Mouse (Mus musculus): ENCODE data around the gene Olfr101.
A peak's percentile ranks its signal among the peaks of the same experiment; 100 is the strongest.

Gene Olfr101

GRCm38 (mm10) chr17:37304213-37304612 lies at the start of gene Olfr101:
Olfr101 (minus strand) TSS chr17:37304313.
- DNase-seq = no peak

- DNase-seq = no peak
These were observed 35.5 kb upstream of the Olfr101 start, which contains the start of gene Olfr103 for GRCm38 (mm10) chr17:37339598-37339997. Olfr103 (minus strand) TSS chr17:37339698.

DNA sequence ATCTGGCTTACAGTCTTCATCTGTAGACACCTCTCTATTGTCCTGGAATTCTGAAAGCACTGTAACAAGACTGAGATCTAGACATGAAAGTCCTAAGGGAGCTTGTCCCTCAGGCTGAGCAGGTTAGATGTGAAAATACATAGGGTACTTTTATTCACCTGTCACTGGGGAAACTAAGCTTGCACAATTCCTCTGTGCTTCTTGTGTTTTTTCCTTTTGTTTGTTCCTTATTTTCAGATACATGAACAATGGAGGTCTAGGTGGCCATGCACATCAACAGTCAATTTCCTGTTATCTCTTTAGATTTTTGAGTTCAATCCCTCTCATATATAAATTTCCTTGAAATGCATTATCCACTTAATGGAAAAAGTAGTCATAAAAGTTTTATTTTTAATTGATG lies 12.8 kb upstream of the Olfr101 start, which contains the start of gene Olfr102:
Olfr102 (minus strand) TSS at position 101 of the 400 bp plus-strand sequence.
- no peak for DNase-seq

DNA sequence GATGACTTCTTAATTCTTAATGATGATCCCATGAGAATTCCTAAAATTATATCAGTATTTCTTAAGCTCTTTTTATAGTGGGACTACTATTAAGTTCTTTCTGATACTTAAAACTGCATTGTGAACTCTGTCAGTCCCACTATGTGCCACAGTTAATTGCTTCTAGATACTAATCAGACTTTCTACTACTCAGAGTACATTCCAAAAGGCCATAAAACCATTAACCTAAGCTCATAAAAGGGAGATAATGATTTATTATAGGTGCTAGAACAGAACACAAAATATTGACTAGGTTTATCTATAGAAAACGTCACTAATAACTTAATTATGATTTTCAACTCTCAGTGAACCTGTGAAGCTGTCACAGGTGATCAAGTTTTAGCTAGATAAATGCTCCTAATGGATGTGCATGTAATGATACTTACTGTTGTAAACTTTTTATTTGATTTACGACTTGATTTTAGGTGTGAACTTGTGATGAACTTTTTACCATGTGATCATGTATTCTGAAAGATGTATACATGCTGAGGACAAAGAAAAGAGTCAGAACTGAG lies 6.1 kb upstream of the Olfr101 start:
- no peak for DNase-seq

DNA sequence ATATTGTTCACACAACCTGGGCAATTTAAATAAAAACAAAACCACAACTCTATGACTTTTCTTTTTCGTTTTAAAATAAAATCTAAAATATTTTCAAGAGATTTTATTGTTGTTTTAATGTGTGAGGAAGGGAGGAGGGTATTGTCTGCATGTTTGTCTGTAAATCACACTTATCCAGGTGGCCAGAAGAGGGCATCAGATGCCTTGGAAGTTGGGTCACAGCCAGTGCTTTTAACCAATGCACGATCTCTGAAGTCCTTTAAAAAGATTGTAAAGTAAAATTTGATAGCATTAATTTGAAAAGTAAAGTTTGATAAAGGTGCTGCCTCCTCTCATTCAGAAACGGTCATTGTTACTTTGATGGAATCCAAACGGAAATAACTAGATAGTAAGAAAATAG lies 4.4 kb upstream of the Olfr101 start:
- DNase-seq = no peak

DNA sequence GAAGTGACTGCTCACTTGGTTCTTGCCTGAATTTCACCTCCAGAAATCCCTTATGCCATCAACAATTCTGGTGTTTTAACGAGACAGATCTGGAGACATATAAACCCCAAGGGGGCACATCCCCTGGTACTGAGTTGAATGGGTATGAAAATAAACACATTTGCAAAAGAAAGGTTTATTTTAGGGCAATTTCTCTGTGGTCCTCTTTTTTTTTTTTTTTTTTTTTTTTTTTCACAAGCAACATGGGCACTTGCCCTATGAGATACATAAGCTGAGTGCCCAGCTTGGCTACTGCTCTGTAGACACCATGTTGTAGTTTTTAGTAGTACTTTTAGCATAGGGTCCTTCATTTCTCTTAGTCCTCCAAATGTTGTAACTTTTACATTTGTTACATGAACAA lies 20.8 kb downstream of the Olfr101 start, which contains the start of gene Olfr99:
Olfr99 (minus strand) TSS at position 101 of the 400 bp plus-strand sequence.
- DNase-seq = no peak

GRCm38 (mm10) chr17:37280331-37280730 lies 23.8 kb downstream of the Olfr101 start:
- DNase-seq = no peak

DNA sequence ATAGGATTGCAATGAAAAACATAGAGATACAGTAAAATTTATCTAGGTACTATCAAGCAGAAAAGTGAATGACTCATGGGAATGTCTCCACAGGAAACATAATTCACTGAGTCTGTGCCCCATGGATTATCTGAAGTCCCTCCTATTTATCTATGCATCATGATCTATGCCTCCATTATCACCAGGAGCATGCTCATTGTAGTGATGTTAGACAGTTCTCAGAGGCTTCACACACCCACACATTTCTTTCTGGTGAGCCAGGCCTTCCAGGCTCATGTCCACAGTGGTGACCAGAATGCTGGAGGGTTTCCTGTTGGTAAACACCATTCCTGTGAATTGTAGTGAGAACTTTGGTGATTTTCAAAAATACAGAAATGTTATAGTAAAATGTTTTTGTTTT lies 27.5 kb downstream of the Olfr101 start:
- DNase-seq = no peak

- no peak for DNase-seq
These were observed 28.4 kb downstream of the Olfr101 start for GRCm38 (mm10) chr17:37275626-37276248.

- DNase-seq = peak; percentile 42
These were observed 33.4 kb downstream of the Olfr101 start for GRCm38 (mm10) chr17:37270702-37271092.

- DNase-seq = peak; percentile 92
These were observed 33.9 kb downstream of the Olfr101 start, which contains the start of gene H2-M3 for GRCm38 (mm10) chr17:37270058-37270701. H2-M3 (plus strand) TSS chr17:37270220.

GRCm38 (mm10) chr17:37263626-37264025 lies 40.5 kb downstream of the Olfr101 start, which contains the start of gene Olfr98:
Olfr98 (minus strand) TSS chr17:37263749.
- no peak for DNase-seq

DNA sequence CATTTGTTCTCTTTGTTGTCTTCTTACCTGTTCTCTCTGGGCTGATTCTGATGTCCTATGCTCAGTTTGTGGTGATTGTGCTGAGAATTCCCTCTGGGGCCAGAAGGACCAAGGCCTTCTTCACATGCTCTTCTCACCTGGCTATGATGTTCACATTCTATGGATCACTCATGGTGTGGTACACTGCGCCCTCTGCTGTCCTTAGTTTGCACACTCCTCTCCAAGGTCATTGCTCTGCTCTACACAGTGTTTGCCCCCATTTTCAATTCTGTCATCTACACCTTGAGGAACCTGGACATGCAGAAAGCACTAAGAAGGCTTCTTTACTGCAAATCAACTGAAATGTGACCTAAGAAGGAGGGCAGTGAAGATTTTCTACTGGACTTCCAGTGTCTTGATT lies 53.6 kb downstream of the Olfr101 start:
- DNase-seq = no peak

DNA sequence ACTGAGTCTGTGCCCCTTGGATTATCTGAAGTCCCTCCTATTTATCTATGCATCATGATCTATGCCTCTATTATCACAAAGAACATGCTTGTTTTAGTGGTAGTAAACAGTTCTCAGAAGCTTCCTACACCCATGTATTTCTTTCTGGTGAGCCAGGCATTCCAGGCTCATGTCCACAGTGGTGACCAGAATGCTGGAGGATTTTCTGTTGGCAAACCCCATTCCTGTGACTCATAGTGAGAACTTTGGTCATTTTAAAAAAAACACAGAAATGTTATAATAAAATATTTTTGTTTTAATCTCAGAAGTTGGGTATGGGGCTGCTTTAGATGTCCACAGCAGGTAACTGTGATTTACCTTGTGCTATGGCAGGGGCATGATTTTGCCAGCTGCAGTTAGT lies 54.7 kb downstream of the Olfr101 start:
- no peak for DNase-seq
